Mouse (Mus musculus): ENCODE data around the gene Mpnd.

DNA sequence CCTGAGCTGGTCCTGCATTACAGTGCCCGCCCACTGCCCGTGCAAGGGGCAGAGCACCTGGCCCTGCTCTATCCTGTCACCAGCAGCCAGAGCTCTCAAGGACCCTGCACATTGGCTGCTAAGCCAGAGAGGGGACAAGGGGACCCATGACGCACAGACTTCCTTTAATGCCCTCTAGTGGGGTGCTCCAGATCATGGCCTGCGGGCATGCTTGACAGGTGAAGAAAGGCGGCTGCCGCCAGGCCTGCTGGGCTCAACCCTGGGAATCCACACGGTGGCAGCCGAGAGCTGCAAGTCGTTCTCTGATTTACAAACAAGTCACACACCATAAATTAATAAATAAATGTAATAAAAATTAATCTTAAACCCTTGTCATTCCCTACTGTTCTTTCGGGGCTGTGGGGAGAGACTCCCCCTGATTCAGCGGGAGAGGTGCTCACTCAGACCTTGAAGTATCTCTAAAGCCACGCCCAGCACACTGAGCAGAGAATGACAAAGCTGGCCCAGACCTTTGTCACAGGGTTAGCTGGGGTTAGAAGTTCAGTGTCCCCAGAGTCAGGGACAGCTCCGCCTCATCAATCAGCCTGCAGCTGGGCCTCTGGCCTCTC, 29.2 kb upstream of the Mpnd start:
- TF ChIP-seq MYOD1 (IDR thresholded peaks at IDR 0.05; ENCODE audit: control insufficient read depth in 1 of 3, insufficient read length in 2 of 3, low read depth in 2 of 3) (peak in 1 of 3 experiments; percentile 23), MAX (IDR thresholded peaks at IDR 0.05; ENCODE audit: low read depth) (no peak), E2F4 (IDR thresholded peaks at IDR 0.05; ENCODE audit: insufficient read depth) (no peak), SRF (IDR thresholded peaks at IDR 0.05; ENCODE audit: control insufficient read depth, insufficient read length, low read depth) (no peak)

All from myocyte (in vitro differentiated cells).